Mouse (Mus musculus): ENCODE measurements around the gene 1810049J17Rik.

The 1810049J17Rik gene

DNA sequence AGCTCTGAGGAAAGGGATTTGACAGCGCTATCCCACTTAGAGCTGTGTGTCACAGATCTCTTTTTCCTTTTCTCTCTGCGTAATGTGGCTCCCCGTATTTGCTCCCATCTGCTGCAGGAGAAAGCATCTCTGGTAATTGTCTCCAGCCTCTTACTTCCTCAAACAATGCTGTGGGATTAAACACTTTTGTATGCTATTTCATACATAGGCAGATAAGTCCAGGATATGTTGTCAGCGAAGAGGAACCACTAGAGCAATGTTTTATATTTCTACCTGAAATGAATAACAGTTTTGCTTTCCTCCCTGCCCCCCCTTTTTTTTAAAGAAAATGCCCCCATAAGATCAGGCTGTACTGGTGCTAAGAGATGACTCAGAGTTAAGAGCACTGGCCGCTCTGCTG is 13.2 kb downstream of the 1810049J17Rik start:
- DNase-seq (ENCODE audit: low spot score) = no peak

GRCm38 (mm10) chr15:12307114-12307513 is 14.6 kb downstream of the 1810049J17Rik start:
- no peak for DNase-seq (ENCODE audit: low spot score)

GRCm38 (mm10) chr15:12306188-12307071 is 15.3 kb downstream of the 1810049J17Rik start:
- DNase-seq (ENCODE audit: low spot score) = no peak

DNA sequence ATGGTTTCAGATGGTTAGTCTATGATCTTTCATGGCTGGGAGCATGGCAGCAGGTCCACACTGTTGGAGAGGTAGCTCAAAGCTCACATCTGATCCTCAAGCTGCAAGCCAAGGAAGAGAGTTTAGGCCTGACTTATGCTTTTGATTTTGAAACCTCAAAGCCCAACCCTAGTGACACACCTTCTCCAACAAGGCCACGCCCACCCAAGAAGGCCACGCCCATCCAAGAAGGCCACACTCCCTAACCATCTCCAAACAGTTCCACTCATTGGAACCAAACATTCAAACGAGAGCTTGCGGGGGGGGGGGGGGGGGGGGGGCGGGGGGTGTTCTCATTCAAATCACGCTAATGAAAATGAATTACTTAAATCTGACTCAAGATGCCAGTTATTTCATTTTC is 19.9 kb downstream of the 1810049J17Rik start:
- no peak for DNase-seq (ENCODE audit: low spot score)

DNA sequence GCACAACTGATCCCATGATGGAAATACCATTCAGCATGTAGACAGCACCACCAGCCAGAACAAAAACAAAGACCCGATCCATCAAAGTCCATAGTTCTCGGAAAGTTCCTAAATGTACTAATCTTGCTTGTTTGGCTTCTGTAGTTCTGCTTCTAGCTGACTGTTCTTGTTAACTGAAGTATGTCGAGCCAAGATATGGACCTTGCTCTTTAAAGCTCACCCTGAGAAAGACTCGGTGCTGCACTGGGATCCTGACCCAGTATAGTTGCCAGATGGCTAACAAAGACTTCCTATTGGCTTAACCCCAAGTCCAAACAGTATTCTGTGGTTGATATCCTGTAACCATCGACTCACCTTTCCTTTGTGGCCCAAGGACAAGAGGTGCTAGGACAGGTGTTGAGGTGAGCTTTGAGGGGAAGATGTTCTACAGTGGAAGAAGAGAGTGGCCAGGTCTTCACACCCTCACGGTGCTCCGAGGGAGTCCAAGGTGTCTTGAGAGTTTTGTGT is 23.4 kb downstream of the 1810049J17Rik start:
- DNase-seq (ENCODE audit: low spot score) = no peak

DNA sequence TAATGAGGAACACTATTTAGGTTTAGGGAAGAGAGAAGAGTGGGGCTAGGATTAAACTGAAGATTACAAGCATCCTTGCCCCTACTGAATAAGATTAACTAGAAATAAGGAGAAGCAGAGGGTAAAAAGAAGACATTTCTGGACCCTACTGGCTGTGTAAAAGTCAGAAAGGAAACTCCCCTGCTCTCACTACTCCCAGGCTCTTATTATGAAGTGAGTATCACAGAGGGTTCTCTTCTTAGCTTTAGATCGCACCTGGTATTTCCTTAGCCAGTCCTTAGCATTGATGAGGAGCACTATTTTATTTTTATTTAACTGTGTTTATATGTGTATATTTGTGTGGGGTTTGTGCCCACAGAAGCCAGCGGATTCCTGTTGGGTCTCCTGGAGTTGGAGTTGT is 25.5 kb downstream of the 1810049J17Rik start:
- DNase-seq (ENCODE audit: low spot score) = no peak

- DNase-seq (ENCODE audit: low spot score) = no peak
These were observed 29.9 kb downstream of the 1810049J17Rik start for GRCm38 (mm10) chr15:12291757-12292156.

DNA sequence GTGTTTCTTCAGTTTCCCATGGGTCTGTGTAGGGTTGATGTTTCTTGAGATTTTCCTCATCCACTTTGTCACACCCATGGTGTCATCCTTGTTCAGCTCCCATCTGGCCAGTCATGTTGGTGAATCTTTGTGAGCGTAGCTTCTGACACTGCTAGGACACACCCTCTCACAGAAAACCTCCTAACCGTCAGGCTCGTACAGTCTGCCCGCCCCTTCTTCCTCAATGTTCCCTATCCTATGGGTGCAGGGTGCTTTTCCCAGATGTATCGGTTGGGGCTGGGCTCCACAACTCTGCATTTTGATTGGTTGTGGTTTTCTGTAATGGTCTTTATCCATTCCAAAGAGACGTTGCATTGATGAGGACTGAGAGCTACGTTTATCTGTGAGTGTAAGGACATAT is 31.4 kb downstream of the 1810049J17Rik start:
- DNase-seq (ENCODE audit: low spot score) = no peak

DNA sequence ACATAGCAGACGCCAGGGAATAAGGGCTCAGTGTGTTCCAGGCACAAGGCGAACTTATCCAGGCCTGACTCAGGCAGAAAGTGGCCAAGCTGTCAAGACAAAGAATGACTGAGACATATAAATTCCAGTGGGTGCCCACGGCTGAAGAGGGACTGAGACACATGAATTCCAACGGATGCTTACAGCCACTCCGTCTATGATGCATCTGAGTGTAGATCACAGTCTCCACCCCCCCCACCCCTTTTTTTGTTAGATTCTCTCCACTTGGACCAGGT is 36.2 kb downstream of the 1810049J17Rik start:
- DNase-seq (ENCODE audit: low spot score) = no peak

DNA sequence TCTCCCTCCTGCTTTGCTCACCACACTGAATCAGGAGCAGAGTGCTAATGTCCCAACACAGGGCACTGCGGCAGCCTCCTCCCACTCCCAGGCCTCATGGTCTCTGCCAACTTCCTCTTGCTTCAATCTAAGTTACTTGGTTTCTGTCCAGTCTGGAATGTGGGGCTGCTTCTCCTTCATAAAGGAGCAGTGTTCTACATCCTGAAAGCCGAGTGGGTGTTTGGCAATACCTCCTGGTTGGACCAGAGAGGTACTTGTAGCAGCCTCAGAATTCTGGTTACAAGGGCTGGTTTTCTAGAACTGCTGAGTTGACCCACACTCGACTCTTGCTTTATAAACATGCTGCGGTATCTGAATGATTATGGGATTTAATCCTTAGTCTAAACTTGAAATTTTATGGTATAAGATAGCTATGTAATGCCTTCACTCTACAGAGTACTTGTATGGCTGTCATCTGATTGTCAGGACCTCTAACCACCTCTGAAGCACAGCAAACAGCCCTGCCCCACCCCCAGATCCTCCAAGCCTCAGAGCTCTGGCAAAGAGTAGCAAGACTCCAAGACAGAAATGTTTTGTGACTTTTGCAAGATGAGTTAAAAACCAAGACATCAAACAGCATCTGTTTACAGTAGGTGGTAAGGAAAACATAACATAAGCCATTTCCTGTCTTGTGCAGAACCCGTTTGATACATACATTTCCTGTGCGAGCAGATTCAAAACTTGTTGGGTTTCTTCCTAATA is 36.7 kb downstream of the 1810049J17Rik start:
- no peak for DNase-seq (ENCODE audit: low spot score)

DNA sequence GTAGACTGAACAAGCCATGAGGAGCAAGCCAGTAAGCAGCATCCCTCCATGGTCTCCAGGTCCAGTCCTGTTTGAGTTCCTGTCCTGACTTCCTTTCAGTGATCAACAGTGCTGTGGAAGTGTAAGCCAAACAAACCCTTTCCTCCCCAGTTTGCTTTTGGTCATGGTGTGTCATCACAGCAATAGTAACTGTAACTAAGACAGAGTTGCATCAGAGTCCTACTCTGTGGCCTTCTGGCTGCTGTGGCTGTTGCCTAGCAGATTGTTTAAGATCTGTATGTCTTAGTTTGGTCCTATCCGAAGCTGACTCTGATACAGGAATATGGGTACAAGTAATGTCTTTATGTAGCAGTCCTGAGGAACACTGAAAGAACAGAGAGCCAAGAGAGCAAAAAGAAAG is 41.9 kb downstream of the 1810049J17Rik start:
- no peak for DNase-seq (ENCODE audit: low spot score)

DNA sequence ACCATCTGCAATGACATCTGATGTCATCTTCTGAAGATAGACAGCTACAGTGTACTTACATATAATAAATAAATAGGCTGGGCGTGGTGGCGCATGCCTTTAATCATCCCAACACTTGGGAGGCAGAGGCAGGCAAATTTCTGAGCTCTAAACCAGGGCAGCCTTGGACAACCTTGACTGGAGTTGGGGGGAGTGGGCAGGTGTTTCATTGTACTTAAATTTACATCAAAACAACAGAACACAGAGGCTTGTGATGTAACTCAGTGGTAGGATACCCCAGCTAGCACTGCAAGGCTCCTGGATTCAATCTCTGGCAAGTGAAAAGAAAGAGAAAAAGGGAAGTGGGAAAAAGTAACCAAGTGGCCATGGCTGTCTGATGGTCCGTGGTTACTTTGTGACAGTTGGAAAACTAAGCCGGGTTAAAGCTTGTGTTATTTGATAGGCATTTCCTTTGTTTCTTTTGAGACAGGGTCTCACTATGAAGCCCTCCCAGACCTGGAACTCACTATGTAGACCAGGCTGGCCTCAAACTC is 46.5 kb downstream of the 1810049J17Rik start:
- no peak for DNase-seq (ENCODE audit: low spot score)

GRCm38 (mm10) chr15:12274053-12274769 is 47.5 kb downstream of the 1810049J17Rik start:
- no peak for DNase-seq (ENCODE audit: low spot score)

DNA sequence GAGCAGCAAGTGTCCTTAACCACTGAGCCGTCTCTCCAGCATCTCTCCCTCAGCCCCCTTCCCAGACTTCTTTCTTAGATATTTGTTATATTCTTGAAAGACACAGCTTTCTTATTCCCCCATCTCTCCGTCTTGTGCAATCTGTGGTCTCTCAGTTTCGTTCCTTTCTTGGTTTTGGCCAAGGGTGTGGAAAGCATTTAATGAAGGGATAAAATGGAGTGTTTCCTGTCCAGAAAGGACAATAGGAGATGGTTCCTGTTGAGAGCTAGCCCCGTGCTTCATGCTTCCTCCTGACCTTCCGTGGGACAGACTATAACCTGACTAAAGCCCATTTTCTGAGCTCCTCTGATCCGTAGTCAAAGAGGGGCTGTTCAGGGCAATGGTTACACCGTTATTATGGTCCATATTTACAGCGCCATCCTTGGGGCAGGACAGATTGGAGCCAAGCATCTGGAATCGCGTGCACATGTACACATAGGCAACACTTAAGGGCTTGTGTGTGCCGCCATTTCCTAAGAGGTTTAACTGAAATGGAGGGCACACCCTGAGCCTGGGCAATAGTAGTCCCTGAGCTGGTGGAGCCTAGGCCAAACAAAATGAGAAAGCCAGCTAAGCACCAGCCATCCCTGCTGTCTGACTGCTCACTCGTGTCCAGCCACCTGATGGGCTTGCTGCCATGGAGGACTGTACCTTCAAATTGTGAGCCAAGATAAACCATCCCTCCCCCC is 48.2 kb downstream of the 1810049J17Rik start:
- no peak for DNase-seq (ENCODE audit: low spot score)
